Mouse (Mus musculus) lung, postnatal 0 days (tissue): ENCODE data around the gene Tyro3.

ENCODE experiments used
- CTCF ChIP-seq: IDR thresholded peaks from 2 replicates; pipeline ENCODE4 v1.5.1; 2016; ENCODE audit warnings: antibody characterized with exemption, mild to moderate bottlenecking
- EP300 ChIP-seq: IDR thresholded peaks from 2 replicates; pipeline ENCODE4 v1.6.1; 2016; ENCODE audit warnings: antibody characterized with exemption, mild to moderate bottlenecking, control low read depth

DNA sequence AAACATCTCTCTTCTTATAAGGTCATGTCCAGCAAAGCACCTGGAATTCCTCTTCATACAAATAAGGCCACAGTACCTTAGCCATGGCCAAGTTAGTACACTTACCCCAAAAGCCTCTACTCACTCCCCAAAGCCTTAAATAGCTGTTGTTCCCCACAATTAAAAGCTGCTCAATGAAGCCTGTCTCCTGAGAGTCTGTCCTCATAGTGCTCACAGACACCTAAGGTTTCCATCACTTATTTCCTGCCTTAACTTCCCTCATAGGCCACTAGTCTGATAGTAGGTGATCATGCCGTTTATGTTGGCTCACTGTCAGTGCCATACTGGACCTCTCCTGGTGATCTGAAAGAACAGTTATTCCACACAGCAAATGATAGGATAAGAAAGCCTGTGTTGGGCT is 35.3 kb upstream of the Tyro3 start:
- TF ChIP-seq CTCF (no peak), EP300 (no peak)
